Mouse (Mus musculus) stomach, postnatal 0 days (tissue): Measurements from ENCODE around the gene Tvp23b. TPM values are rescaled to one million over a fixed set of nuclear protein-coding genes. Genes with fewer than 3 reads are reported as not detected.

Experiments
- ATAC-seq: fragments of 200-750 bp; cut with Nextera tagmentation; 2 replicates; pipeline ENCODE4 v1.8.0; 2017; ENCODE audit not compliant: low FRiP score, low TSS enrichment
- DNase-seq: peaks from one replicate; pipeline ENCODE4 v3.0.0-alpha.2; 2016; ENCODE audit warnings: low spot score
- H3K27ac ChIP-seq: fragments of 300-500 bp; sonication (generic); replicated peaks from 2 replicates; pipeline ENCODE4 v1.5.1; 2014; ENCODE audit warnings: mild to moderate bottlenecking, control low read depth
- H3K27me3 ChIP-seq: fragments of 300-500 bp; sonication (generic); 2 replicates; pipeline ENCODE4 v1.6.1; 2014; ENCODE audit warnings: low read length; ENCODE audit not compliant: control insufficient read depth, insufficient read depth
- H3K36me3 ChIP-seq: fragments of 300-500 bp; sonication (generic); 2 replicates; pipeline ENCODE4 v1.6.1; 2014; ENCODE audit warnings: low read length, mixed read lengths; ENCODE audit not compliant: control insufficient read depth, insufficient read depth
- H3K4me1 ChIP-seq: fragments of 300-500 bp; sonication (generic); replicated peaks from 2 replicates; pipeline ENCODE4 v1.6.1; 2014; ENCODE audit warnings: antibody characterized with exemption; ENCODE audit not compliant: control insufficient read depth, insufficient read depth
- H3K4me2 ChIP-seq: fragments of 300-500 bp; sonication (generic); replicated peaks from 2 replicates; pipeline ENCODE4 v1.6.1; 2014; ENCODE audit warnings: low read depth, mild to moderate bottlenecking, control low read depth, moderate library complexity
- H3K4me3 ChIP-seq: fragments of 300-500 bp; sonication (generic); 2 replicates; pipeline ENCODE4 v1.5.1; 2014; ENCODE audit warnings: low read depth, low read length, control low read depth
- H3K9ac ChIP-seq: fragments of 300-500 bp; sonication (generic); 2 replicates; pipeline ENCODE4 v1.6.1; 2014; ENCODE audit warnings: mild to moderate bottlenecking, low read length, control low read depth, mixed read lengths
- H3K9me3 ChIP-seq: fragments of 300-500 bp; sonication (generic); 2 replicates; pipeline ENCODE4 v1.6.1; 2016; ENCODE audit warnings: low read length; ENCODE audit not compliant: control insufficient read depth
- CTCF ChIP-seq: IDR thresholded peaks from 2 replicates; pipeline ENCODE4 v1.5.1; 2016; ENCODE audit warnings: antibody characterized with exemption, low read depth, mild to moderate bottlenecking, moderate library complexity
- EP300 ChIP-seq: optimal IDR thresholded peaks from 2 replicates; pipeline ENCODE3; 2016; ENCODE audit warnings: antibody characterized with exemption
- WGBS: fragments of 180-500 bp; shearing (Covaris S2); extraction: QIAGEN DNeasy Blood & Tissue Kit; methylation state at CpG from one replicate; pipeline ENCODE4 v1.1.7; 2014; 5-methylcytosine and 5-hydroxymethylcytosine counted together
- polyA plus RNA-seq: library from polyadenylated mRNA; unstranded; fragments of >200 nt; fragmentation: Nextera tagmentation; extraction: Ambion mirVana; gene quantifications from 2 replicates; pipeline ENCODE4 v1.2.1, GENCODE M21; 2015

Gene Tvp23b
- polyA plus RNA-seq, 1 experiment from 2014 or later, result 71.1 TPM

- Histone ChIP-seq H3K9ac (no peak overlapping the region), H3K27ac (no peak overlapping the region), H3K4me2 (no peak overlapping the region), H3K4me1 (no peaks in the 10 kb centered on the region), H3K4me3 (no peak overlapping the region), H3K27me3 (no peaks in the 10 kb centered on the region), H3K36me3 (no peaks in the 10 kb centered on the region), H3K9me3 (peaks cover 2% of the 10 kb centered on the region; the same call in 1 of the 2 replicates)
- WGBS, result 40% methylated on average over 3 of the region's 3 CpGs
- TF ChIP-seq EP300 (no peak), CTCF (no peak)
- ATAC-seq (no peak), DNase-seq (no peak)
Measured at GRCm38 (mm10) chr11:62929799-62930198, 50.5 kb downstream of the Tvp23b start.

GRCm38 (mm10) chr11:62930574-62930973, 51.3 kb downstream of the Tvp23b start:
- DNase-seq (no peak), ATAC-seq (no peak)
- no peaks in the 10 kb centered on the region for H3K4me1 ChIP-seq
- no peak overlapping the region for H3K9ac ChIP-seq
- H3K9me3 ChIP-seq, result peaks cover 2% of the 10 kb centered on the region; the same call in 1 of the 2 replicates
- no peaks in the 10 kb centered on the region for H3K27me3 ChIP-seq
- H3K4me2 ChIP-seq, result no peak overlapping the region
- H3K27ac ChIP-seq, result no peak overlapping the region
- no peak for TF ChIP-seq CTCF
- no peak for TF ChIP-seq EP300
- H3K36me3 ChIP-seq, result no peaks in the 10 kb centered on the region
- WGBS, result 66% methylated on average over 4 of the region's 4 CpGs
- no peak overlapping the region for H3K4me3 ChIP-seq

GRCm38 (mm10) chr11:62931141-62931540, 51.9 kb downstream of the Tvp23b start:
- Histone ChIP-seq H3K4me1 (no peaks in the 10 kb centered on the region), H3K4me2 (no peak overlapping the region), H3K27ac (no peak overlapping the region), H3K9ac (no peak overlapping the region), H3K4me3 (no peak overlapping the region), H3K9me3 (peaks cover 2% of the 10 kb centered on the region; the same call in 1 of the 2 replicates), H3K36me3 (no peaks in the 10 kb centered on the region), H3K27me3 (no peaks in the 10 kb centered on the region)
- TF ChIP-seq EP300 (no peak), CTCF (no peak)
- no peak for ATAC-seq
- WGBS, result 62% methylated on average over 5 of the region's 5 CpGs
- no peak for DNase-seq

- Histone ChIP-seq H3K4me3 (no peak overlapping the region), H3K9ac (no peak overlapping the region), H3K9me3 (no peaks in the 10 kb centered on the region), H3K4me1 (no peaks in the 10 kb centered on the region), H3K27me3 (no peaks in the 10 kb centered on the region), H3K27ac (no peak overlapping the region), H3K4me2 (no peak overlapping the region), H3K36me3 (no peaks in the 10 kb centered on the region)
- no peak for DNase-seq
- TF ChIP-seq CTCF (0 out of 2 replicates have a peak, but pooled peaks have one; percentile 24), EP300 (no peak)
- no peak for ATAC-seq
- 87% methylated on average over 9 of the region's 9 CpGs for WGBS
Measured at GRCm38 (mm10) chr11:62933099-62933498, 53.8 kb downstream of the Tvp23b start.

- Histone ChIP-seq H3K27me3 (no peaks in the 10 kb centered on the region), H3K4me3 (no peak overlapping the region), H3K4me1 (no peaks in the 10 kb centered on the region), H3K9me3 (no peaks in the 10 kb centered on the region), H3K27ac (no peak overlapping the region), H3K9ac (no peak overlapping the region), H3K36me3 (no peaks in the 10 kb centered on the region), H3K4me2 (no peak overlapping the region)
- TF ChIP-seq CTCF (no peak), EP300 (no peak)
- WGBS, result 73% methylated on average over 11 of the region's 11 CpGs
- DNase-seq, result no peak
- no peak for ATAC-seq
Measured at GRCm38 (mm10) chr11:62934795-62935514, 55.7 kb downstream of the Tvp23b start.

- Histone ChIP-seq H3K4me1 (no peaks in the 10 kb centered on the region), H3K36me3 (no peaks in the 10 kb centered on the region), H3K4me2 (no peak overlapping the region), H3K27me3 (no peaks in the 10 kb centered on the region), H3K9me3 (no peaks in the 10 kb centered on the region), H3K9ac (no peak overlapping the region), H3K27ac (no peak overlapping the region), H3K4me3 (no peak overlapping the region)
- TF ChIP-seq EP300 (no peak), CTCF (no peak)
- 73% methylated on average over 6 of the region's 6 CpGs for WGBS
- DNase-seq (no peak), ATAC-seq (no peak)
Measured at GRCm38 (mm10) chr11:62937986-62938385, 58.7 kb downstream of the Tvp23b start.
